In genomic region chr8:45998228-45998627, GRCm38 (mm10) we compare ENCODE assay signal across 10 mouse cellular contexts. TPM values are rescaled to one million over a fixed set of nuclear protein-coding genes. Genes with fewer than 3 reads are reported as not detected.
A peak's percentile ranks its signal among the peaks of the same experiment; 100 is the strongest.
DNase-seq lines count a peak whose midpoint lies in the region; ATAC-seq lines count a peak whose summit lies in the region.
"Had no signal": no experiment of that assay in that cellular context is flagged by ENCODE, and none has a peak within 500 bp of the region (broad histone marks: within the 10 kb centered on the region; RNA-seq: fewer than 3 reads in every experiment).

No protein-coding gene starts in this region.

- H3K4me1 ChIP-seq in heart, embryonic 16.5 days (ENCODE audit: control insufficient read depth, insufficient read depth, low read length), result no peaks in the 10 kb centered on the region
- H3K4me1 ChIP-seq in megakaryocyte, embryonic 14.5 days, result peaks cover 56% of the 10 kb centered on the region
- peaks cover 11% of the 10 kb centered on the region; the same call in 1 of the 2 replicates for H3K4me1 ChIP-seq in intestine, embryonic 14.5 days (replicated peaks; ENCODE audit: control insufficient read depth, insufficient read depth, low read length)
- H3K4me1 ChIP-seq in stomach, embryonic 15.5 days, result peaks cover 4% of the 10 kb centered on the region; the same call in 1 of the 2 replicates

- no peaks in the 10 kb centered on the region for H3K9me3 ChIP-seq in heart, embryonic 16.5 days (replicated peaks; ENCODE audit: control insufficient read depth, low read length)
- H3K9me3 ChIP-seq in megakaryocyte, embryonic 14.5 days, result no peaks in the 10 kb centered on the region
- H3K9me3 ChIP-seq in intestine, embryonic 14.5 days (ENCODE audit: control insufficient read depth, low read length), result no peaks in the 10 kb centered on the region
- no peaks in the 10 kb centered on the region for H3K9me3 ChIP-seq in stomach, embryonic 15.5 days

- peaks cover 21% of the 10 kb centered on the region for H3K36me3 ChIP-seq in heart, embryonic 16.5 days (ENCODE audit: control insufficient read depth, insufficient read depth)
- H3K36me3 ChIP-seq in megakaryocyte, embryonic 14.5 days (replicated peaks; ENCODE audit: low read length), result peaks cover 51% of the 10 kb centered on the region
- peaks cover 39% of the 10 kb centered on the region for H3K36me3 ChIP-seq in intestine, embryonic 14.5 days (ENCODE audit: control insufficient read depth, insufficient read depth, low read length)
- peaks cover 17% of the 10 kb centered on the region for H3K36me3 ChIP-seq in stomach, embryonic 15.5 days

- no peak for ATAC-seq in heart, embryonic 16.5 days (replicated peaks; ENCODE audit: extremely low read depth, insufficient read depth, low FRiP score)
- no peak for ATAC-seq in megakaryocyte, adult 5-6 weeks (ENCODE audit: poor library complexity, severe bottlenecking)
- no peak for ATAC-seq in intestine, embryonic 14.5 days (replicated peaks; ENCODE audit: low FRiP score, low TSS enrichment, low read depth)
- no peak for ATAC-seq in stomach, embryonic 15.5 days (ENCODE audit: insufficient read depth, low FRiP score, low read depth)

- H3K4me2 ChIP-seq in heart, embryonic 16.5 days (ENCODE audit: low read depth, low read length), result peak overlapping the region; percentile 14; the same call in 1 of the 2 replicates
- H3K4me2 ChIP-seq in intestine, embryonic 14.5 days (ENCODE audit: low read length), result peak overlapping the region; percentile 62
- H3K4me2 ChIP-seq in stomach, embryonic 15.5 days, result peak overlapping the region; percentile 42

- 0 out of 2 replicates have a peak overlapping the region, but pooled peaks have one; percentile 38 for H3K9ac ChIP-seq in heart, embryonic 16.5 days (ENCODE audit: low read length)
- H3K9ac ChIP-seq in intestine, embryonic 14.5 days (ENCODE audit: low read length), result no peak overlapping the region
- H3K9ac ChIP-seq in stomach, embryonic 15.5 days, result no peak overlapping the region

- peak overlapping the region; percentile 20; the same call in 1 of the 2 replicates for H3K4me3 ChIP-seq in heart, embryonic 16.5 days (ENCODE audit: low read length)
- H3K4me3 ChIP-seq in megakaryocyte, embryonic 14.5 days (replicated peaks), result peak overlapping the region; percentile 95
- H3K4me3 ChIP-seq in intestine, embryonic 14.5 days (ENCODE audit: low read depth, low read length), result peak overlapping the region; percentile 46; the same call in 1 of the 2 replicates
- H3K4me3 ChIP-seq in stomach, embryonic 15.5 days (replicated peaks), result no peak overlapping the region

- 72% methylated on average over 2 of the region's 2 CpGs for WGBS in heart, embryonic 16.5 days
- WGBS in intestine, embryonic 14.5 days, result 82% methylated on average over 2 of the region's 2 CpGs
- 73% methylated on average over 2 of the region's 2 CpGs for whole genome bisulfite sequencing in stomach, embryonic 15.5 days

- H3K27me3 ChIP-seq in heart, embryonic 16.5 days (ENCODE audit: control insufficient read depth, insufficient read depth, low read length), result no peaks in the 10 kb centered on the region
- H3K27me3 ChIP-seq in megakaryocyte, embryonic 14.5 days (replicated peaks), result no peaks in the 10 kb centered on the region
- no peaks in the 10 kb centered on the region for H3K27me3 ChIP-seq in intestine, embryonic 14.5 days (replicated peaks; ENCODE audit: control insufficient read depth, insufficient read depth, low read length)
- H3K27me3 ChIP-seq in stomach, embryonic 15.5 days (replicated peaks), result no peaks in the 10 kb centered on the region

- no peak for DNase-seq in heart, adult 8-10 months (ENCODE audit: low spot score)
- no peak for DNase-seq in intestine, embryonic 14.5 days (ENCODE audit: low spot score)
- DNase-seq in right cerebral cortex, adult 2 months (ENCODE audit: low spot score in 2 of 2), result no peak
- DNase-seq in c-Kit-positive CD71-positive TER-119-positive erythroid progenitor cells, embryonic 14.5 days (ENCODE audit: low spot score), result no peak
- DNase-seq: right cerebral cortex, adult 18-20 months; thymus, postnatal 36 days had no signal

- H3K27ac ChIP-seq in heart, embryonic 16.5 days (ENCODE audit: low read length), result no peak overlapping the region
- no peak overlapping the region for H3K27ac ChIP-seq in intestine, embryonic 14.5 days (ENCODE audit: low read depth)
- H3K27ac ChIP-seq in stomach, embryonic 15.5 days, result no peak overlapping the region

RNA-seq across cellular contexts. Expression of gene Lrp2bp, which starts 0.9 kb away (rescaled TPM):
- polyA plus RNA-seq in heart, embryonic 16.5 days (2015; fragmentation: Nextera tagmentation; extraction: Ambion mirVana), result 0.76 and 1.3 TPM in 2 replicates
- 1 to 10 TPM in 3 of 4 experiments, under 1 TPM in 1; 0.78 to 2.2 (median 1.0) TPM for total RNA-seq in heart, adult 8-10 months (2022)
- polyA plus RNA-seq in megakaryocyte, embryonic 14.5 days (2012; ENCODE audit: insufficient read depth, low replicate concordance), result 0.11 TPM in 1 of 2 replicates, not detected in the other
- total RNA-seq in megakaryocyte, adult 5-6 weeks (2015), result 0.09 TPM in 1 of 2 replicates, not detected in the other
- not detected in 2 replicates for total RNA-seq in megakaryocyte, adult 5-6 weeks (2017)
- 0.16 and 0.18 TPM in 2 replicates for polyA plus RNA-seq in intestine, embryonic 14.5 days (2014; fragmentation: Nextera tagmentation; extraction: Ambion mirVana)
- polyA plus RNA-seq in stomach, embryonic 15.5 days (2015; fragmentation: Nextera tagmentation; extraction: Ambion mirVana), result 0.50 and 0.62 TPM in 2 replicates

RNA-seq across cellular contexts. Expression of gene Ankrd37, which starts 7.3 kb away (rescaled TPM):
- polyA plus RNA-seq in heart, embryonic 16.5 days (2015; fragmentation: Nextera tagmentation; extraction: Ambion mirVana), result 24.7 and 26.1 TPM in 2 replicates
- 10 to 100 TPM in 1 of 4 experiments, 1 to 10 TPM in 3; 4.0 to 10.6 (median 6.6) TPM for total RNA-seq in heart, adult 8-10 months (2022)
- polyA plus RNA-seq in megakaryocyte, embryonic 14.5 days (2012; ENCODE audit: insufficient read depth, low replicate concordance), result 3.6 and 5.2 TPM in 2 replicates
- 4.1 and 5.1 TPM in 2 replicates for total RNA-seq in megakaryocyte, adult 5-6 weeks (2015)
- 3.5 and 6.3 TPM in 2 replicates for total RNA-seq in megakaryocyte, adult 5-6 weeks (2017)
- polyA plus RNA-seq in intestine, embryonic 14.5 days (2014; fragmentation: Nextera tagmentation; extraction: Ambion mirVana), result 21.7 and 22.7 TPM in 2 replicates
- 30.8 and 31.8 TPM in 2 replicates for polyA plus RNA-seq in stomach, embryonic 15.5 days (2015; fragmentation: Nextera tagmentation; extraction: Ambion mirVana)

RNA-seq across cellular contexts. Expression of gene Ufsp2, which starts 22.9 kb away (rescaled TPM):
- polyA plus RNA-seq in heart, embryonic 16.5 days (2015; fragmentation: Nextera tagmentation; extraction: Ambion mirVana), result 46.6 and 51.2 TPM in 2 replicates
- total RNA-seq in heart, adult 8-10 months (2022), result 10 to 100 TPM; 26.5 to 32.9 (median 27.4) TPM
- polyA plus RNA-seq in megakaryocyte, embryonic 14.5 days (2012; ENCODE audit: insufficient read depth, low replicate concordance), result 2.5 TPM in 1 of 2 replicates, not detected in the other
- 56.8 and 68.8 TPM in 2 replicates for total RNA-seq in megakaryocyte, adult 5-6 weeks (2015)
- total RNA-seq in megakaryocyte, adult 5-6 weeks (2017), result 96.2 and 104 TPM in 2 replicates
- 77.6 and 78.3 TPM in 2 replicates for polyA plus RNA-seq in intestine, embryonic 14.5 days (2014; fragmentation: Nextera tagmentation; extraction: Ambion mirVana)
- polyA plus RNA-seq in stomach, embryonic 15.5 days (2015; fragmentation: Nextera tagmentation; extraction: Ambion mirVana), result 93.2 and 96.1 TPM in 2 replicates

RNA-seq across cellular contexts. Expression of gene 1700029J07Rik, which starts 23.2 kb away (rescaled TPM):
- 3.1 and 3.8 TPM in 2 replicates for polyA plus RNA-seq in heart, embryonic 16.5 days (2015; fragmentation: Nextera tagmentation; extraction: Ambion mirVana)
- 1 to 10 TPM in 1 of 4 experiments, under 1 TPM in 3; 0.35 to 1.1 (median 0.58) TPM for total RNA-seq in heart, adult 8-10 months (2022)
- 0.75 TPM in 1 of 2 replicates, not detected in the other for polyA plus RNA-seq in megakaryocyte, embryonic 14.5 days (2012; ENCODE audit: insufficient read depth, low replicate concordance)
- total RNA-seq in megakaryocyte, adult 5-6 weeks (2015), result 0.22 and 0.27 TPM in 2 replicates
- 0.28 and 0.29 TPM in 2 replicates for total RNA-seq in megakaryocyte, adult 5-6 weeks (2017)
- polyA plus RNA-seq in intestine, embryonic 14.5 days (2014; fragmentation: Nextera tagmentation; extraction: Ambion mirVana), result 2.3 and 3.8 TPM in 2 replicates
- polyA plus RNA-seq in stomach, embryonic 15.5 days (2015; fragmentation: Nextera tagmentation; extraction: Ambion mirVana), result 3.8 and 4.1 TPM in 2 replicates

Comparison
In these comparisons a context has a peak if more than half of its experiments do, and no peak if none do; other contexts are left out.
1. RNA of gene Ufsp2, which starts 22.9 kb away (polyA plus RNA-seq): 93.2 to 96.1 TPM in stomach, embryonic 15.5 days, 77.6 to 78.3 TPM in intestine, embryonic 14.5 days and 46.6 to 51.2 TPM in heart, embryonic 16.5 days; 2.5 TPM in megakaryocyte, embryonic 14.5 days; every median in the first group is over 10 times any median in the second.
2. Peak in every context shown above with its lines, with median percentiles within 50 percentile points of each other: H3K4me2 ChIP-seq.